Mouse (Mus musculus) testis, adult 2 months (tissue): ENCODE measurements around the gene Ercc1.

Source experiments
- CTCF ChIP-seq: fragments of 200-500 bp; IDR thresholded peaks from 2 replicates; pipeline ENCODE4 v1.5.1; 2012; ENCODE audit warnings: low read depth, mild to moderate bottlenecking, inconsistent platforms, low read length, moderate library complexity; ENCODE audit not compliant: control insufficient read depth, insufficient read depth, insufficient replicate concordance
- POLR2A ChIP-seq: fragments of 200-500 bp; IDR thresholded peaks from 2 replicates; pipeline ENCODE4 v1.6.1; 2012; ENCODE audit warnings: low read depth, mild to moderate bottlenecking, inconsistent platforms, low read length, moderate library complexity; ENCODE audit not compliant: control insufficient read depth

DNA sequence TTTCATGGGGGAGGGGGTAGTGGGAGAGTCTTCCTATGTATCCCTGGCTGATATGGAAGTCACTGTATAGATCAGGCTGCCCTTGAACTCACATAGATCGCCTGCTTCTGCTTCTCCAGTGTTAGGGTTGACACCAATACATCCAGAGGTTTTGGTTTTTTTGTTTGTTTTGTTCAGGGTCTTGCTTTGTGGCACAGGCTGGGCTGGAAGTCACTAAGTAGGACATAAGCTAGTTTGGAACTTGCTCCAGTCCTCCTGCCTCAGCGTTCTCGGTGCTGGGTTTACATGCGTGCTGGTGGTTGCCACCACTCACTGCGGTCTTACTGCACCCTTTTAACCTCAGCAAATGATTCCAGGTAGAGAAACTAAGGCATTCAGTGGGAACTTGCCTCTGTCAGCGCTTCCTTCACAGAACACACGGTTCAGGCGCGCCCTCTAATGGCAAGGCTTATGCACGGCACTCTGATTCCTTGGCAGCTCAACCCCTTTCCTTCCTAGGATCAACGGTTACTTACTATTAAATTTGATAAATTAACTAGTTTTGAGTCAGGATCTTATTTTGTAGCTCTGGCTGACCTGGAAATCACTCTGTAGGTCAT is 1.3 kb upstream of the Ercc1 start:
- TF ChIP-seq CTCF (peak; percentile 81; the same call in 1 of the 2 replicates), POLR2A (no peak)
